Mouse (Mus musculus) heart, postnatal 0 days (tissue): ENCODE data around the gene Dnase2a. TPM values are rescaled to one million over a fixed set of nuclear protein-coding genes. Genes with fewer than 3 reads are reported as not detected.
A peak's percentile ranks its signal among the peaks of the same experiment; 100 is the strongest.

Source experiments
- ATAC-seq: fragments of 200-750 bp; cut with Nextera tagmentation; 2 replicates; pipeline ENCODE4 v1.8.0; 2017; ENCODE audit warnings: low read depth, moderate number of reproducible peaks, moderate library complexity; ENCODE audit not compliant: insufficient read depth
- DNase-seq: peaks from one replicate; pipeline ENCODE4 v3.0.0-alpha.2; 2016; ENCODE audit warnings: low spot score
- H3K27ac ChIP-seq: fragments of 300-500 bp; sonication (generic); 2 replicates; pipeline ENCODE4 v1.5.1; 2014; ENCODE audit warnings: low read depth, mild to moderate bottlenecking
- H3K27me3 ChIP-seq: fragments of 300-500 bp; sonication (generic); 2 replicates; pipeline ENCODE4 v1.6.1; 2014; ENCODE audit warnings: low read length, mixed read lengths; ENCODE audit not compliant: control insufficient read depth, insufficient read depth
- H3K36me3 ChIP-seq: fragments of 300-500 bp; sonication (generic); replicated peaks from 2 replicates; pipeline ENCODE4 v1.6.1; 2014; ENCODE audit warnings: low read length, mixed read lengths; ENCODE audit not compliant: control insufficient read depth, insufficient read depth
- H3K4me1 ChIP-seq: fragments of 300-500 bp; sonication (generic); 2 replicates; pipeline ENCODE4 v1.6.1; 2014; ENCODE audit warnings: antibody characterized with exemption; ENCODE audit not compliant: control insufficient read depth, insufficient read depth
- H3K4me2 ChIP-seq: fragments of 300-500 bp; sonication (generic); 2 replicates; pipeline ENCODE4 v1.6.1; 2014; ENCODE audit warnings: low read depth, mild to moderate bottlenecking, low read length, moderate library complexity
- H3K4me3 ChIP-seq: fragments of 300-500 bp; sonication (generic); 2 replicates; pipeline ENCODE4 v1.5.1; 2014; ENCODE audit warnings: low read depth, low read length
- H3K9ac ChIP-seq: fragments of 300-500 bp; sonication (generic); replicated peaks from 2 replicates; pipeline ENCODE4 v1.6.1; 2014; ENCODE audit warnings: low read depth, low read length, mixed read lengths
- H3K9me3 ChIP-seq: fragments of 300-500 bp; sonication (generic); replicated peaks from 2 replicates; pipeline ENCODE4 v1.6.1; 2016; ENCODE audit warnings: low read length; ENCODE audit not compliant: control insufficient read depth
- CTCF ChIP-seq: IDR thresholded peaks from 2 replicates; pipeline ENCODE4 v1.5.1; 2016; ENCODE audit warnings: antibody characterized with exemption, control low read depth, low read depth
- EP300 ChIP-seq: IDR thresholded peaks from 2 replicates; pipeline ENCODE4 v1.6.1; 2016; ENCODE audit warnings: antibody characterized with exemption, low read depth
- WGBS: fragments of 180-500 bp; shearing (Covaris S2); extraction: QIAGEN DNeasy Blood & Tissue Kit; methylation state at CpG from one replicate; pipeline ENCODE4 v1.1.7; 2014; 5-methylcytosine and 5-hydroxymethylcytosine counted together
- polyA plus RNA-seq: library from polyadenylated mRNA; unstranded; fragments of >200 nt; fragmentation: Nextera tagmentation; extraction: Ambion mirVana; gene quantifications from 2 replicates; pipeline ENCODE4 v1.2.1, GENCODE M21; 2015
- total RNA-seq: library from RNA; depleted of rRNA; stranded (reverse); fragments of >200 nt; gene quantifications from 2 replicates; pipeline ENCODE4 v1.2.3, GENCODE M21; 2014; ENCODE audit warnings: low replicate concordance; rRNA removed

The Dnase2a gene
- total RNA-seq (6.0 and 11.0 TPM in 2 replicates), polyA plus RNA-seq (4.6 and 5.6 TPM in 2 replicates)

GRCm38 (mm10) chr8:84908421-84909161 lies at the start of gene Dnase2a:
TSS of gene Dnase2a (plus strand) at chr8:84908560.
- no peak within 1 kb of the TSS for H3K27ac ChIP-seq
- peaks cover 51% of the 10 kb centered on the region for H3K27me3 ChIP-seq
- peak within 1 kb of the TSS; percentile 69 for H3K4me2 ChIP-seq
- whole genome bisulfite sequencing = 2% methylated on average over 44 of the region's 45 CpGs
- no peaks in the 10 kb centered on the region for H3K9me3 ChIP-seq
- peaks cover 9% of the 10 kb centered on the region; the same call in 1 of the 2 replicates for H3K4me1 ChIP-seq
- TF ChIP-seq EP300 = no peak
- TF ChIP-seq CTCF = no peak
- H3K36me3 ChIP-seq = no peaks in the 10 kb centered on the region
- DNase-seq (peak; percentile 94), ATAC-seq (peak; percentile 96)
- no peak within 1 kb of the TSS; the same call in 1 of the 2 replicates for H3K9ac ChIP-seq
- peak within 1 kb of the TSS; percentile 52 for H3K4me3 ChIP-seq

DNA sequence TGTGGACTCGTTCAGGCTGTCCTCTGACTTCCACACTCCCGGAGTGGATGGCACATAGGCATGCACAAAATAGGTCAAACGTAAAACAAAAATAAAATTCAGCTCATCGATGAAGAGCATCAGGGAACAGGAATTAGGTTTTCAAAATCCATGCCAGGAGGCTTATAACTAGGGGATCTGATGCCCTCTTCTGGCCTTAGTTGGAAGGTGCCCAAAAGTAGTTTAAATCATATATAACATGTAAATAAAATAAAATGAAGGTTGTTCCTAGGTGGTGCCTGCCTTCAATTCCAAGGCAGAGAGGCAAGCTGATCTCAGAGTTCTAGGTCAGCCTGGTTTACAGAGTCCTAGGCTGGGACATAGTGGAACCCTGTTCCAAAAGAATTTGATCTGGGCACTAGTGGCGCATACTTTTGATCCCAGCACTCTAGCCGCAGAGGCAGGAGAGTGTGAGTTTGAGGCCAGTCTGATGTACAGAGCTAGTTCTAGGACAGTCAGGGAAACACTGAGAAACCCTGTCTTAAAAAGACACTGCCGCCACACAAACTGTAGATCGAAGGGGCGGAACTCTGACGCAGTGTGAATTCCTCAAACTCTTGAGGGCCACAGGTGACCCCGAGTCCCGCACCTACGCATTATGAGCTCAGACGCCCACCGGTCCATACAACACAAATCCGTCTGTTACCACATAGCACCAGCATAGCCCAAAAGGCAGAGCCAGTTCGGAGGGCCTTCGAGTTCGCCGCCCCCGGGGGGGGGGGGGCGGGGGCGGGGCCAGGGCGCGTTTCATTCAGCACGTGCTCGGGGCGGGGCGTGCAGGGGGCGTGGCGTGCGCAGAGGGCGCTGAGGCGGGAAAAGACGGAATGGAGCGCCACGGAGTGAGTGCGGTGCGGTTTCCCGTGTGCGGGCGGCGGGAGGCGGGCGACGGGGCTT lies 36.7 kb upstream of the Dnase2a start, which contains the start of gene Syce2:
Gene Syce2 (plus strand): TSS at position 736 of the 933 bp plus-strand sequence.
- ATAC-seq = peak; percentile 80
- WGBS = 13% methylated on average over 44 of the region's 46 CpGs

DNA sequence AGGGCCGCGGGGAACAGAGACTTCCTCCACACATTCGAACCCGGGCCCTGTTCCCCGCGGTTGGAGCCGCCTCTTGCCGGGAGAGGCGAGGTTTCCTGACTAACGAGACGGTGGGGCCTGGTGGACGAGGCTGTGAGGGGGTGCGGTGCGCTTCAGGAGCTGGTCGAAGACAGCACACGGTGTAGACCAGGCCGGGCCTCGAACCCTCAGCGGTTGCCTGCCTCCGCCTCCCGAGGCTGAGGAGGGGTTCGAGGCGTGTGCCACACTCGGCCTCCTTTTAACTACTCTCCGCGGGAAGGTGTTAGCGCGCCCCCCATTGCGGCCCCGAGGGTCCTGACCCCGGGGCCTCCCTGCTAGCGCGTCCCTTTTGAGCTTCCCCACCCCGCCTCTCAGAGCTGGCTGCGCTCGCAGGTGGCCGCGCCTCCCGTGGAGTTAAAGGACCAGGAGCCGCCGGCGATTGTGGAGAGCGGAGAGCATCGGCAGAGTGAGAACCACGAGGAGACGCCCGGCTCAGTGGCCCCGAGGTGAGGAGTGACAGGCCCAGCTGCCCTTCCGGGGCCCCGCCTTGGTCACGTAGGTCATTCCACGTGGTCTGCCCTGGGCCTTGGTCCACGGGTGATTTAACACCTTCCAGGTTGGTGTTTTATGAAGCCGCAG lies 35.9 kb upstream of the Dnase2a start:
- TF ChIP-seq CTCF (no peak), EP300 (no peak)
- H3K9me3 ChIP-seq = no peaks in the 10 kb centered on the region
- 3% methylated on average over 51 of the region's 54 CpGs for WGBS

More for the DNA sequence above, 36.7 kb upstream of the Dnase2a start, which contains the start of gene Syce2:
- Histone ChIP-seq H3K9ac (peak within 1 kb of the TSS; percentile 27; the same call in 1 of the 2 replicates), H3K27me3 (no peaks in the 10 kb centered on the region), H3K4me2 (peak within 1 kb of the TSS; percentile 77), H3K27ac (no peak within 1 kb of the TSS), H3K36me3 (peaks cover 26% of the 10 kb centered on the region), H3K9me3 (no peaks in the 10 kb centered on the region), H3K4me1 (peaks cover 7% of the 10 kb centered on the region), H3K4me3 (peak within 1 kb of the TSS; percentile 43)
- TF ChIP-seq CTCF (peak; percentile 35; the same call in 1 of the 2 replicates), EP300 (no peak)
- peak; percentile 38 for DNase-seq

GRCm38 (mm10) chr8:84873016-84873415 lies 35.3 kb upstream of the Dnase2a start:
- 78% methylated on average over 4 of the region's 4 CpGs for WGBS
- H3K4me3 ChIP-seq = no peak overlapping the region
- no peak for ATAC-seq

More for the DNA sequence above, 35.9 kb upstream of the Dnase2a start:
- Histone ChIP-seq H3K4me1 (peaks cover 7% of the 10 kb centered on the region), H3K27ac (no peak overlapping the region), H3K4me2 (peak overlapping the region; percentile 77), H3K36me3 (peaks cover 18% of the 10 kb centered on the region), H3K4me3 (peak overlapping the region; percentile 43), H3K27me3 (no peaks in the 10 kb centered on the region), H3K9ac (peak overlapping the region; percentile 27; the same call in 1 of the 2 replicates)
- ATAC-seq (peak; percentile 45), DNase-seq (no peak)

DNA sequence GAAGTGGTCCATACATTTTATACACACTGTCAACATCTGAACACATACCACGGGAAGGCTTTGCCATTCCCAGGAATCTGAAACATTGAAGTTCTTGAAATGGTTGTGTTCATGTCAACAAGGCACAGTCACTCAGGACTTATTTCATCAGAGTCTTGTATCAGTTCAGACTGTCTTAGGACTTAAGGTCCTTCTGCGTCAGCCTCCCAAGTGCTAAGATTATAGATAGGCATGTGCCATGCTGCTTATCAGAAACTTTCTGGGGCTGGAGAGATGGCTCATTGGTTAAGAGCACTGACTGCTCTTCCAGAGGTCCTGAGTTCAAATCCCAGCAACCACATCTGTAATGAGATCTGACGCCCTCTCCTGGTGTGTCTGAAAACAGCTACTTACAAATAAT lies 34.0 kb upstream of the Dnase2a start:
- Histone ChIP-seq H3K27ac (no peak overlapping the region), H3K4me1 (peaks cover 7% of the 10 kb centered on the region), H3K9me3 (no peaks in the 10 kb centered on the region), H3K27me3 (no peaks in the 10 kb centered on the region), H3K36me3 (no peaks in the 10 kb centered on the region; the same call in 1 of the 2 replicates), H3K4me2 (no peak overlapping the region), H3K9ac (no peak overlapping the region), H3K4me3 (no peak overlapping the region)
- DNase-seq (no peak), ATAC-seq (no peak)
- 77% methylated on average over 3 of the region's 3 CpGs for WGBS
- TF ChIP-seq EP300 (no peak), CTCF (no peak)

More at GRCm38 (mm10) chr8:84873016-84873415, 35.3 kb upstream of the Dnase2a start:
- Histone ChIP-seq H3K27me3 (no peaks in the 10 kb centered on the region), H3K9me3 (no peaks in the 10 kb centered on the region), H3K9ac (no peak overlapping the region), H3K36me3 (peaks cover 13% of the 10 kb centered on the region), H3K4me2 (peak overlapping the region; percentile 77), H3K4me1 (peaks cover 7% of the 10 kb centered on the region), H3K27ac (no peak overlapping the region)
- no peak for DNase-seq
- TF ChIP-seq EP300 (no peak), CTCF (no peak)
